Comparison of ENCODE assay signal across 20 mouse cellular contexts in the genomic region with DNA sequence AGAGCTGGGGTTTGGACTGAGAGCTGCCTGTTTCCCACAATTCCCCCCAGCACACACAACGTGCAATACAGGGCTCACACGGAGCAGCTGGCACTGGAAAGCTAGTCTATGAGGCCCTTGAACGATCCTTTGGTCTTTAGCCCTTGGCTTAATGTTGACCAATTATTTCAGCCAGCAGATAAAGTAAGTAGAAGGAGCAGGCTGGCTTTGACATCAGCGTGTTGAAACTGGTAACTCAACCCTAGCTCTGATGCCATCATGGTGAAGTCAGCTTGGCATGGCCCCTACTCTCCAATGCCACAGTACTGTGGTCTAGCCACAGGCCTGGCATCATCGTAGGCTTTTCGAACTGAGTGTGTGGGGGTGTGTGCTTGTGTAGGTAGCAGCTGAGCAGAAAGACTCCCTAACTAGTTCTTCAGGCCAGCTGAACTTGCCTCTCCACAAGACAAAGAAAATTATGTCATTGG. TPM values are rescaled to one million over a fixed set of nuclear protein-coding genes. Genes with fewer than 3 reads are reported as not detected.
DNase-seq lines count a peak whose midpoint lies in the region; ATAC-seq and TF ChIP-seq lines count a peak whose summit lies in the region.
"Had no signal": no experiment of that assay in that cellular context is flagged by ENCODE, and none has a peak within 500 bp of the region (broad histone marks: within the 10 kb centered on the region; RNA-seq: fewer than 3 reads in every experiment).

No protein-coding gene starts in this region.

- no peaks in the 10 kb centered on the region for H3K36me3 ChIP-seq in midbrain, embryonic 11.5 days (ENCODE audit: control insufficient read depth, insufficient read depth, low read length)
- no peaks in the 10 kb centered on the region for H3K36me3 ChIP-seq in midbrain, embryonic 15.5 days (replicated peaks)
- H3K36me3 ChIP-seq in lung, postnatal 0 days (ENCODE audit: insufficient read depth, low read length) = no peaks in the 10 kb centered on the region
- H3K36me3 ChIP-seq: embryonic facial prominence, embryonic 15.5 days; heart, embryonic 13.5 days; hindbrain, embryonic 15.5 days had no signal

- no peak overlapping the region for H3K9ac ChIP-seq in midbrain, embryonic 11.5 days (ENCODE audit: low read length)
- H3K9ac ChIP-seq in midbrain, embryonic 15.5 days = no peak overlapping the region
- H3K9ac ChIP-seq in lung, postnatal 0 days (replicated peaks; ENCODE audit: low read depth) = no peak overlapping the region
- H3K9ac ChIP-seq: embryonic facial prominence, embryonic 15.5 days; forebrain, embryonic 13.5 days; heart, embryonic 13.5 days; hindbrain, embryonic 15.5 days had no signal

- H3K4me3 ChIP-seq in midbrain, embryonic 11.5 days (ENCODE audit: low read depth, low read length) = no peak overlapping the region
- H3K4me3 ChIP-seq in midbrain, embryonic 15.5 days = no peak overlapping the region
- H3K4me3 ChIP-seq in lung, postnatal 0 days (ENCODE audit: low read depth, low read length) = no peak overlapping the region
- H3K4me3 ChIP-seq: embryonic facial prominence, embryonic 15.5 days; erythroblast, embryonic 14.5 days; forebrain, embryonic 13.5 days; heart, embryonic 13.5 days; hindbrain, embryonic 15.5 days had no signal

- ATAC-seq in midbrain, embryonic 11.5 days (ENCODE audit: low FRiP score) = no peak
- ATAC-seq in midbrain, embryonic 15.5 days (replicated peaks) = no peak
- no peak for ATAC-seq in lung, postnatal 0 days
- ATAC-seq: forebrain, embryonic 13.5 days; intestine, embryonic 16.5 days had no signal

- no peak for TF ChIP-seq EP300 in lung, postnatal 0 days (IDR thresholded peaks at IDR 0.05)

- peak; percentile 21 for DNase-seq in adrenal gland, adult 2 months
- DNase-seq in adrenal gland, postnatal 14 days = no peak
- peak; percentile 60 for DNase-seq in midbrain, embryonic 11.5 days (ENCODE audit: low spot score, missing footprints)
- peak; percentile 75 for DNase-seq in fat pad, adult 2 months (ENCODE audit: extremely low read depth, low read depth, low spot score)
- DNase-seq in lung, postnatal 36 days = no peak
- no peak for DNase-seq in testis, postnatal 10 days (ENCODE audit: low spot score)
- no peak for DNase-seq in lung, postnatal 0 days (ENCODE audit: low spot score)
- DNase-seq: cerebellum, adult 11 months; cerebellum, adult 8-10 months; cerebellum, postnatal 14 days; embryo, embryonic 11 days; heart, postnatal 36 days had no signal

- 91% methylated on average over 6 of the region's 6 CpGs for WGBS in midbrain, embryonic 11.5 days
- WGBS in midbrain, embryonic 15.5 days = 93% methylated on average over 6 of the region's 6 CpGs
- WGBS in lung, postnatal 0 days = 82% methylated on average over 6 of the region's 6 CpGs

- no peak overlapping the region for H3K27ac ChIP-seq in midbrain, embryonic 11.5 days (ENCODE audit: low read depth, low read length)
- no peak overlapping the region for H3K27ac ChIP-seq in midbrain, embryonic 15.5 days
- H3K27ac ChIP-seq in lung, postnatal 0 days (ENCODE audit: low read length) = no peak overlapping the region
- H3K27ac ChIP-seq: embryonic facial prominence, embryonic 15.5 days; forebrain, embryonic 13.5 days; heart, embryonic 13.5 days; hindbrain, embryonic 15.5 days had no signal

- no peak for TF ChIP-seq CTCF in lung, postnatal 0 days (IDR thresholded peaks at IDR 0.05)

- no peaks in the 10 kb centered on the region for H3K4me1 ChIP-seq in midbrain, embryonic 11.5 days (ENCODE audit: control insufficient read depth, insufficient read depth, low read length)
- H3K4me1 ChIP-seq in midbrain, embryonic 15.5 days = no peaks in the 10 kb centered on the region
- no peaks in the 10 kb centered on the region for H3K4me1 ChIP-seq in lung, postnatal 0 days (ENCODE audit: insufficient read depth, low read depth, low read length)
- H3K4me1 ChIP-seq: embryonic facial prominence, embryonic 15.5 days; forebrain, embryonic 13.5 days; heart, embryonic 13.5 days; hindbrain, embryonic 15.5 days had no signal

- H3K4me2 ChIP-seq in midbrain, embryonic 11.5 days = no peak overlapping the region
- H3K4me2 ChIP-seq in midbrain, embryonic 15.5 days = no peak overlapping the region
- no peak overlapping the region for H3K4me2 ChIP-seq in lung, postnatal 0 days (replicated peaks; ENCODE audit: low read depth, low read length)
- H3K4me2 ChIP-seq: embryonic facial prominence, embryonic 15.5 days; forebrain, embryonic 13.5 days; heart, embryonic 13.5 days; hindbrain, embryonic 15.5 days had no signal

- no peaks in the 10 kb centered on the region for H3K27me3 ChIP-seq in midbrain, embryonic 11.5 days (ENCODE audit: control insufficient read depth, insufficient read depth, low read length)
- no peaks in the 10 kb centered on the region for H3K27me3 ChIP-seq in midbrain, embryonic 15.5 days (replicated peaks)
- H3K27me3 ChIP-seq in lung, postnatal 0 days (replicated peaks; ENCODE audit: insufficient read depth, low read length) = no peaks in the 10 kb centered on the region
- H3K27me3 ChIP-seq: embryonic facial prominence, embryonic 15.5 days; forebrain, embryonic 13.5 days; heart, embryonic 13.5 days; hindbrain, embryonic 15.5 days had no signal

- H3K9me3 ChIP-seq in midbrain, embryonic 11.5 days (ENCODE audit: control insufficient read depth, low read length) = no peaks in the 10 kb centered on the region
- no peaks in the 10 kb centered on the region for H3K9me3 ChIP-seq in midbrain, embryonic 15.5 days
- H3K9me3 ChIP-seq in lung, postnatal 0 days (ENCODE audit: low read length) = no peaks in the 10 kb centered on the region
- H3K9me3 ChIP-seq: embryonic facial prominence, embryonic 15.5 days; forebrain, embryonic 13.5 days; hindbrain, embryonic 15.5 days had no signal

RNA-seq across cellular contexts. Expression of a gene that starts 30.0 kb away (rescaled TPM):
- total RNA-seq in adrenal gland, adult 2 months (2021) = 10 to 100 TPM; 22.2 to 63.7 TPM
- polyA plus RNA-seq in adrenal gland, adult 2 months (2012; rRNA removed) = 267 and 268 TPM in 2 replicates
- 48.4 and 52.2 TPM in 2 replicates for total RNA-seq in adrenal gland, postnatal 14 days (2021)
- polyA plus RNA-seq in midbrain, embryonic 11.5 days (2014; fragmentation: Nextera tagmentation; extraction: Ambion mirVana) = 87.2 and 103 TPM in 2 replicates
- polyA plus RNA-seq in midbrain, embryonic 15.5 days (2015; fragmentation: Nextera tagmentation; extraction: Ambion mirVana) = 15.1 and 23.1 TPM in 2 replicates
- polyA plus RNA-seq in lung, postnatal 0 days (2015; fragmentation: Nextera tagmentation; extraction: Ambion mirVana) = 20.3 and 22.5 TPM in 2 replicates
- total RNA-seq: common myeloid progenitor, adult 5-6 weeks had no signal
- polyA plus RNA-seq: erythroblast, embryonic 14.5 days had no signal

Comparison
In these comparisons a context has a peak if more than half of its experiments do, and no peak if none do; other contexts are left out.
1. DNase-seq: peak in adrenal gland, adult 2 months (single experiment), midbrain, embryonic 11.5 days (single experiment) and fat pad, adult 2 months (single experiment); none in adrenal gland, postnatal 14 days (single experiment), lung, postnatal 36 days (single experiment), testis, postnatal 10 days (single experiment) and lung, postnatal 0 days (single experiment).